Mouse (Mus musculus) brain, embryonic 14.5 days (tissue): ENCODE results near the gene Dhx15. TPM values are rescaled to one million over a fixed set of nuclear protein-coding genes. Genes with fewer than 3 reads are reported as not detected.
A peak's percentile ranks its signal among the peaks of the same experiment; 100 is the strongest.
"Not testable (repeated sequence)": the region's sequence is repeated elsewhere in the genome, so short reads cannot be mapped to it uniquely, and the experiment has no call there.

Experiments
- DNase-seq: peaks from one replicate; pipeline ENCODE4 v3.0.0-alpha.2; 2011; ENCODE audit warnings: low read depth
- CTCF ChIP-seq: fragments of 200-500 bp; IDR thresholded peaks from 2 replicates; pipeline ENCODE4 v1.5.1; 2012; ENCODE audit warnings: inconsistent platforms, mild to moderate bottlenecking, moderate library complexity, borderline replicate concordance; ENCODE audit not compliant: insufficient read depth, insufficient read length; ENCODE audit errors: extremely low read depth
- POLR2A ChIP-seq: fragments of 200-500 bp; IDR thresholded peaks from 2 replicates; pipeline ENCODE4 v1.6.1; 2012; ENCODE audit warnings: mild to moderate bottlenecking, inconsistent platforms, borderline replicate concordance; ENCODE audit not compliant: poor library complexity, insufficient read depth, insufficient read length, severe bottlenecking; ENCODE audit errors: extremely low read depth
- polyA plus RNA-seq: library from polyadenylated mRNA; depleted of rRNA; stranded (reverse); fragments of >200 nt; gene quantifications from 2 replicates; pipeline ENCODE4 v1.2.3, GENCODE M21; 2012; rRNA removed

The Dhx15 gene
- polyA plus RNA-seq: 168 and 172 TPM in 2 replicates

DNA sequence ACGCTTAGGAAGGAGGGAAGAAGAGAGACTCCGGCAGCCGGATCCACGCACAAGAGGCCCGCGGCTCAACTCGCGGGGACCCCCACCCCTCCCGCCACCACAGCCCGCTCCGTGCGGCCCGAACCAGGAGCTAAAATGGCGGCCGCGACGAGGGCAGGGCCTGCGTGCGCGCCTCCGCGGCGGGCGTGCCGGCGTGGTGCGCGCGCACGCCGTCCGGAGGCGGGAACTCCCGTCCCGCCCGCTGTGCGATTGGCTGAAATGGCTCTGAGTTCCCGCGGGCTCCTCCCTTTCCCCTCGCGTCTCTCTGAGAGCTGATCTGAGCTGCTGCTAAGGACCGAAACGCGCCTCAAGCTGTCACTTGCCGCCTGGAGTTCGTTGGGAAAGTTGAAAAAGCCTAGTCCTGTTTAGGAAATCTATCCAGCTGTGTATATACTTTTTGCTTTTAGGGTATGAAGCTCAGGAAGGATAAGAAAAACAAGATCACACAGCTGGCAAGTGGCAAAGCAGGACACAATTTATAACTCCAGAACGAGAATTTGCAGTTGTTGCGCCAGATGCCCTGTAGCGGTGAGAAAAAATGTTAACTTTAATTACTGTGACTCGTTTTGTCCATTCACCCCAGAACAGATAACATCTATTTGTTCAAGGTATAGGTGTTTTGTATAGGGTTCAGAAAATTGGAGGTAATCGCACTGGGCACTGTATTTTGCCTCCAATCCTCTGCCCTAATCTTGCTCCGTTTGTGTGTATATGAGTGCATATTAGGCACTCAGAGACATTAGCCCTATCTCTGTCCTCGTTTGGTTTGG is at the start of gene Dhx15:
Gene Dhx15 (minus strand): TSS at position 144 of the 809 bp plus-strand sequence.
- TF ChIP-seq POLR2A: peak; percentile 95
- TF ChIP-seq CTCF: no peak; the same call in 1 of the 2 replicates
- peak; percentile 98 for DNase-seq

DNA sequence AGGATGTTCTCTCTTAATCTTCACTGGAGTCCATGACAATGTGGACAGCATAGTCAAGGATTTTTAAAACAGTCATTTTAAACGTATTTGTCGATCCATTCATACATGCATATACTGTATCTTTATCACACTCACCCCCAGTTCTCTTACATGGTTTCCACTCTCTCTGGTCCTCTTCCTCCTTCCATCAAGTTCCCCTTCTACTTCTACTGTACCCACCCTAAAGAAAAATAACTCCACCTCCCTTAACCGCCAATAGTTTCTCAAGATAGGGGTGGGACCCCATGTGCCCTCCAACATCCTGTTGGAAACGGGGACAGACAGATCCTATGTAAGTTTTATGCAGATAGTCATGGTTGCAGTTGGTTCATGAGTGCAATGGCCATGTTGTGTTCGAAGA is 48.6 kb upstream of the Dhx15 start:
- TF ChIP-seq CTCF: no peak
- no peak for TF ChIP-seq POLR2A
- DNase-seq: no peak

DNA sequence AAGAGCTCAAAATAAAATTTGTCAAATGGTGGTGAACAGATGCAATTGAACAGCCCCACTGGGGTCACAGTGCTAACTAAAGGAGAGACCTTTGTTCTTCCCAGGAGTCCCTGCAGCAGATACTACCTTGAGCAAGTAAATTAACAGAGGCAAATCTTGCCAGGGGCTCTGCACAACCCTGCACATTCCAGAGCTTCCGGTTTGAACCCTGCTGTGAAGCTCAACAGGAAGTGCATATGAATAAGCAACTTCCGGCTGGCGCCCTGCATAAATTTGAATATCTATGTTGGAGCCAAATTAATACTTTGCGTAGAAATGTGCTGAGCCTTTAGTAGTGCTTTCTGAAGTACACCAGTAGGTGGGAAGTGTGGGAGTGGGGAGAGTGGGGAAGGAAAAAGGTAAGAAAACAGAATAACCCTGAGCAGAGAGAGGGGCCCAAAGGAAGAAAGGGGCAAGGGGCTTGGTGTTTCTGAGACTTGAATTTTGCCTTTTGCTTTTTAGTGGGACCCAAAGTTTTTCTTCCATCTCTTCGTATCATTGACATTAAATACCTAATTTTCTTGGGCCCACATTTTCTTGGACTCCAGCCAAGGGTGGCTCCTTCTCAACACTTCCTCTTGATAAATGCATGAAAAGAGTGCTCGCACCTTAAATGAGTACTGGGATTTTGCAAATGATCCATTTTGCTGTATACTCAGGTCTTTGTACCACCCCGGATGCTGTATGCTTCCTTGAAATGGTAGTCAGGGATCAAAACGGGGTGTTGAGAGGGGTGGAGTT is 47.8 kb upstream of the Dhx15 start:
- TF ChIP-seq POLR2A (no peak), CTCF (no peak)
- no peak for DNase-seq

DNA sequence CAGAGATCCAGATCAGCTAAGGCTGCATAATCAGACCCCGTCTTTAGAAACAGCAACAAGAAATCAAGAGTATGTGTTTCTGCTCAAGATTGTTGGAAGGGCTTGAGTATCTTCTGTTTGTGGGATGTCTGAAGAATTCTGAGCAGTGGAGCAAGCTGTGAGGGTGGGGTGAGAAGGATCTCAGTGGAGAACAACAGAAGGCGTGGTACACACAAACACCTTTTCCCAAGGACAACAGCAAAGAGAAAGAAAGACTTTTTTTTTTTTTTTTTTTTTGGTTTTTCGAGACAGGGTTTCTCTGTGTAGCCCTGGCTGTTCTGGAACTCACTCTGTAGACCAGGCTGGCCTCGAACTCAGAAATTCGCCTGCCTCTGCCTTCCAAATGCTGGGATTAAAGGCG is 46.3 kb upstream of the Dhx15 start:
- not testable (repeated sequence) for DNase-seq

DNA sequence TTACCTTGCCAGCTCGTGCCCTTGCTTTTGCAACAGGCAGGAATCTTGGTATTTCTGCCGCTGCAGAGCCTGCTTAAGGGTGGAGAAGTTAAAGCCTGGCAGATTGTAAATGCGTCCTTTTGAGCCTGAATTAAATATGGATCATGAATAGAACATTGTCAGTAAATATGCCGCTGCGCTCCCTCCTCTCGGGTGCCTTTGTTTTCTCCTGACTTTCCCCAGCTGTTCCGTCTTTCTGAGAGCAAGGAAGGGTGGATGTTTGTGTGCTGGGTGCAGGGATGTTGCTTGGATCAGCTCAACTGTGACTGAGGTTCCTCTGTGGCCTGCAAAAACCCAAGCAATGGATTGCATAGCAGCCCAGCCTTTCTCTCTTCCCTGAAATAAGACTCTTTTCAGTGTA is 44.3 kb upstream of the Dhx15 start:
- DNase-seq: peak; percentile 38
- TF ChIP-seq POLR2A (no peak), CTCF (no peak)

DNA sequence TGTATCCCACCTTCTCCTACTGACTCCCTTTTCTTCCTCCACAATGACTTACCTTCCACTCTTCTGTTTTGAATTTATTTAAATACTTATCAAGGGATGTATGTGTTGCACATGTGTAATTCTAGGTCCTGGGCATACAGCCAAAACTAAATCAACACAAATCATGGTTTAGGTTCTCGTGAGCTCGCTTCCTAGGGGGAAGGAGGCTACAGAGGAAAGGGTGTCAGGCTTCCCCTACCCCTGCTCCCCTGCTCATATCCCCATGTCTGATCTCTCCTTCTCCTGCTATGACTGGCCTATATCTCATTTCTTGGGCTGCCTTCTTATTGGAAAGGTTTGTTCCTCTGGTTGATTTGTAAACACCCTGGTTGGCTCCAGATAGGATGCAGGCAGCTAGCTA is 43.6 kb upstream of the Dhx15 start:
- TF ChIP-seq CTCF (no peak), POLR2A (no peak)
- peak; percentile 38 for DNase-seq

DNA sequence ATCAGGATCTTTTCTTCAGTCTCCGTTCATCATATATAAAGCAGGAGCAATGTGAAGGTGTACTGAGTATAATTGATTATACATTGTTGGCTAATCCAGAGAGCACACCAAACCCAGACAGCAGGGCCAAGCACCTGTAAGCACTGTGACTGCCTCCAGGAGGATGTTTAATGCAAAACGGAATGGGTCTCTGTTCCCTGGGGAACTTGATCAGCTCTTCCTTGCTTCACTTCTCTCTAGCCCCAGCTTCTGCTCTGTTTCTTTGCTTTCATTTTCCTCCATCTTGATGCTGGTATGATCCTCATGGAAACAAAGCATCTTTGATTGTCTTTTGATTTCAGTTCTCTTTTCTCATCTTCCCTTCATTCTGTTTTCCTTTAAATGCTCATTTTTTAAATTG is 42.3 kb upstream of the Dhx15 start:
- no peak for DNase-seq
- TF ChIP-seq CTCF (no peak), POLR2A (no peak)

DNA sequence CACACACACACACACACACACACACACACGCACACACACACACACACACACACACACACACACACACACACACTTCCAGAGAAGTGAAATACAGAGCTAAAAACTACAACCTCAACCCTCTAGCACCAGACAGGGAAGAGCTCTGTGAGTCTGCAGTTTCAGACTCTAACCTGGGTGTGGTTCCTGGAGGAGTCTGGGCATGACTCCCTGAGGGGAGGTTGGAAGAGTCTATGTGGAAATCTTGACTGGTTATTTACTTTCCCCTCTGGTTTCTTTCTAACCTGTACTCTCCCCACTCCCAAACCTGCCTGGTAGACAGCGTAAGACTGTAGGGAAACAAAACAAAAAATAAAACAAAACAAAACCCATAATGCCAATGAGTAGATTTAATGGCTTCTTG is 41.9 kb upstream of the Dhx15 start:
- TF ChIP-seq POLR2A (no peak), CTCF (no peak)
- DNase-seq: no peak

DNA sequence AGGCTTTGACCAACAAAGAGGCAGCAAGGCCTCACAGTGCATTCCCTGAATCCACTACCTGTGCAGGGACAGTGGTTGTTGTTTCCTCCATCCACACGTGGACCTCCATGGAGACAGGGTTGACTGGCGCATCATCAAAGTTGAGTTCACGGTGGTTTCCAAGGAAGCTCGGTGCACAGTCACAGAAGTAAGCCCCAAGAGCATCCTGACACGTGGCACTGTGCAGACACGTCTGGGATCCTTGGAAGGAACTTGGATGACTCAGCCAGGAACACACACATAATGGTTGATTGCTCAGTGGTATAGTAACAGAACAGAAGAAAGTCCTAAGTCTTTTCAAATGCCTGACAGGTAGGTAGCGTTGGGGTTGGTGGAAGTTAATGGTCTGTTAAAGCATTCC is 40.2 kb upstream of the Dhx15 start:
- no peak for DNase-seq
- no peak for TF ChIP-seq CTCF
- TF ChIP-seq POLR2A: no peak

DNA sequence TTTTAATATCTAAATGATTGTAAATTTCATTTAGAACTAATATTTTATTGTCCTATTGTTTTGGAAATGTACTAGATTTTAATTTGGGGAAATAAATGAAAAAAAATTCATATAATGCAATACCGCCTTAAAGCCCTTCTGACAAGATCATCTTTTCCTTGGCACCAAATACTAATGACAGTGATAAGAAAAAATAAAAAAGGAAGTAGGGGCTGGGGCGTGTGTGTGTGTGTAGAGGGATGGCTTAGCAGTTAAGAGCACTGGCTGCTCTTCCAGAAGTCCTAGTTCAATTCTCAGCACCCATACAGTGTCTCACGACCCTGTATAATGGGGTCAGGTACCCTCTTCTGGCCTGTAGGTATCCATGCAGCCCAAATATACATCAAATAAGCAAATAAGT is 36.4 kb upstream of the Dhx15 start:
- no peak for DNase-seq
- TF ChIP-seq CTCF (no peak), POLR2A (no peak)

DNA sequence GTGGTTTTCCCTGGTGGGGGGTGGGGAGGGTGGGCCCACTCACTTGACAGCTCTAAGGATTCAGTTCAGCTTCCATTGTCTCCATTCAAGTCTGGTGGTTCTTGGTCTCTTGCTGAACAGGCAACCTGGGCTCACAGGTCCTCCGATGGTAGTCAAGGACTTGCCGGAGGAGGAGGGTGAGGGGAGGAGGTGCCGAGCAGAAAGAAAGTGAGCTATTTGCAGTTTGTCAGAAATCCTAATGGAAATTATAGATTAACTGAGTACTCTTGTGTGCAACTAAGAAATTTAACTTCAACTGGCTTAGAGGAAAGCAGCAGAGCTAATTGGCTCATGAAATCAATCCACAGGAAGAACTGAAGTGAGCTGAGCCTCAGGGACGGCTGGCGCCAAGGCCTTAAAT is 31.3 kb upstream of the Dhx15 start:
- no peak for DNase-seq
- TF ChIP-seq POLR2A (no peak), CTCF (no peak)
